Mouse (Mus musculus): ENCODE measurements around the gene Gpm6a. TPM values are rescaled to one million over a fixed set of nuclear protein-coding genes. Genes with fewer than 3 reads are reported as not detected.

The Gpm6a gene
- total RNA-seq (2012; rRNA removed) (not detected in 2 replicates), polyA plus RNA-seq (2012; ENCODE audit: insufficient read depth in 1 of 2, insufficient read length in 2 of 2, low read depth in 1 of 2, low replicate concordance in 2 of 2, missing spikeins in 1 of 2) (not detected)

DNA sequence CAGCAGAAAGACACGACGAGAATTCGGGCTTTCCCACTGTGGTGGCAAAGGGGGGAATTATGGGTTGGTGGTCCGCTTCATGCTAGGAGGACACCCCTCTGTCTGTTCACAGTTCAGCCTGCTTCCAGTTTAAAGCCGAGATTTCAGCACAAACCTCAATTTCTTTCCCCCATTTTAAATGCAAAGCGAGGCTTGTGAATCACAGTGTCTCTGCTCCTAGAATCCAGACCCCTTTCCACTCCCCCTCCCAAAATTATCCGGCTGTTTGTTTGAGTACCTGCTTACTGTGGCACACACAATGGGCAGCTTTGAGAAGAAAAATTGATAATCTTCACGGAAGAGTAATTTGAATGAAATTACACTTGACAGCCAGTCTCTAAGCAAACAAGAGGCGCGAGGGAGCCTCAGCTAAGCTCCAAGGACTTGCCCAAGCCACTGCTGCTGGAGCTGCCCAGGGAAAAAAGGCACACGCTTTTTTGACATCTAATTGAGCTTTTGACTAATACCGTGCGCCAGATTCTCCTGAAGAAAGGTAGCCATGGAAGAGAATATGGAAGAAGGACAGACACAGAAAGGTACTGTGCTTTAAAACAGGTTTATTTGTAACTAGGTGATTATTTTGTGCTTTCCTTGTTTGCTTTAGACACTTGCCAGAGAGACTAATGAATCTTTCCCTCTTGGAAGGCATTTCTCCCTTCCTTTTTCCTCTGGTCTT, at the start of gene Gpm6a:
Gpm6a (plus strand) TSS at position 103 of the 715 bp plus-strand sequence.
- Histone ChIP-seq H3K27ac (ENCODE audit: control insufficient read depth, low read depth, low read length) (no peak within 1 kb of the TSS), H3K27me3 (ENCODE audit: control insufficient read depth in 1 of 2, insufficient read depth in 2 of 2, low read length in 2 of 2) (no peaks in the 10 kb centered on the region), H3K79me2 (ENCODE audit: control insufficient read depth, insufficient read depth, low read length, poor library complexity) (no peaks in the 10 kb centered on the region), H3K9ac (ENCODE audit: control insufficient read depth, low read depth, low read length, poor library complexity, severe bottlenecking) (no peak within 1 kb of the TSS), H3K4me1 (ENCODE audit: control insufficient read depth in 1 of 2, insufficient read depth in 2 of 2, low read length in 2 of 2) (no peaks in the 10 kb centered on the region), H3K4me3 (ENCODE audit: control insufficient read depth in 1 of 2, insufficient read depth in 1 of 2, low read depth in 2 of 2, low read length in 2 of 2) (no peak within 1 kb of the TSS), H3K36me3 (ENCODE audit: control insufficient read depth in 1 of 2, insufficient read depth in 2 of 2, low read length in 2 of 2) (no peaks in the 10 kb centered on the region), H3K9me3 (replicated peaks; ENCODE audit: insufficient read depth, low read length) (no peaks in the 10 kb centered on the region)
- no peak for DNase-seq (ENCODE audit: low read depth, low spot score)
- TF ChIP-seq ZC3H11A (IDR thresholded peaks at IDR 0.05; ENCODE audit: low read depth, low read length) = no peak
- TF ChIP-seq ZKSCAN1 (IDR thresholded peaks at IDR 0.05; ENCODE audit: low read depth, low read length) = no peak
- no peak for TF ChIP-seq KAT2A (conservative IDR thresholded peaks at IDR 0.05; ENCODE audit: low read depth, low read length)
- no peak for TF ChIP-seq SMC3 (IDR thresholded peaks at IDR 0.05; ENCODE audit: low read depth, low read length)
- no peak for TF ChIP-seq TAL1 (IDR thresholded peaks at IDR 0.05; ENCODE audit: low read length)
- no peak for TF ChIP-seq TCF12 (IDR thresholded peaks at IDR 0.05; ENCODE audit: low read depth, low read length)
- TF ChIP-seq USF1 (IDR thresholded peaks at IDR 0.05; ENCODE audit: low read depth, low read length) = no peak
- no peak for TF ChIP-seq POLR2AphosphoS2 (IDR thresholded peaks at IDR 0.05; ENCODE audit: low read length)
- TF ChIP-seq NELFE (IDR thresholded peaks at IDR 0.05; ENCODE audit: low read depth, low read length) = no peak
- TF ChIP-seq CHD2 (IDR thresholded peaks at IDR 0.05; ENCODE audit: low read length) = no peak
- TF ChIP-seq CTCF (IDR thresholded peaks at IDR 0.05 in 2 of 3, conservative IDR thresholded peaks at IDR 0.05 in 1 of 3; ENCODE audit: control insufficient read depth in 1 of 3, insufficient read depth in 1 of 3, low read depth in 2 of 3, low read length in 3 of 3, poor library complexity in 1 of 3, severe bottlenecking in 1 of 3) = no peak
- TF ChIP-seq POLR2AphosphoS5 (IDR thresholded peaks at IDR 0.05; ENCODE audit: borderline replicate concordance, low read depth, low read length) = no peak
- no peak for TF ChIP-seq POLR2A (IDR thresholded peaks at IDR 0.05; ENCODE audit: control insufficient read depth in 1 of 2, insufficient read depth in 1 of 2, low read depth in 1 of 2, low read length in 2 of 2, poor library complexity in 1 of 2)
- TF ChIP-seq MYC (IDR thresholded peaks at IDR 0.05; ENCODE audit: low read depth, low read length) = no peak
- TF ChIP-seq ZNF384 (IDR thresholded peaks at IDR 0.05; ENCODE audit: low read depth, low read length) = no peak

DNA sequence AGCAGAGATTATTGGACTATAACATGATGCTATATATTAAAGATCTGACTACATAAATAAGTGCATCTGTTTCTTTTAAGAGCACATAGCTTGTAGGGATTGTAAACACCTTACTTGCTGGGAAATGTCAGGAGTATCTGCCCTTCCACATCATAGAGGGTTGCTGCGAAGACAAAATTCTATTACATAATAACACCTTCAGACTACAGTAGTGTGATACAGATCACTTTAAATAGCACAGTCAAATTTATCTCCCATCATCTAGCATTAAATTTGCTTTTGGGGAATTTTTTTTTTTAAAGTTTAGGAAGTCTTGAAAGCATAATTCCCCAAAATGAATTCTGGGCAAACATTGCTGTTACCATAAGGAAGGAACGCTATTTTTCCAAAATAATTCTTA, 41.8 kb upstream of the Gpm6a start:
- Histone ChIP-seq H3K4me3 (ENCODE audit: control insufficient read depth in 1 of 2, insufficient read depth in 1 of 2, low read depth in 2 of 2, low read length in 2 of 2) (no peak overlapping the region), H3K27ac (ENCODE audit: control insufficient read depth, low read depth, low read length) (no peak overlapping the region), H3K27me3 (ENCODE audit: control insufficient read depth in 1 of 2, insufficient read depth in 2 of 2, low read length in 2 of 2) (no peaks in the 10 kb centered on the region), H3K79me2 (ENCODE audit: control insufficient read depth, insufficient read depth, low read length, poor library complexity) (no peaks in the 10 kb centered on the region), H3K36me3 (ENCODE audit: control insufficient read depth in 1 of 2, insufficient read depth in 2 of 2, low read length in 2 of 2) (no peaks in the 10 kb centered on the region), H3K4me1 (ENCODE audit: control insufficient read depth in 1 of 2, insufficient read depth in 2 of 2, low read length in 2 of 2) (no peaks in the 10 kb centered on the region), H3K9me3 (replicated peaks; ENCODE audit: insufficient read depth, low read length) (no peaks in the 10 kb centered on the region), H3K9ac (ENCODE audit: control insufficient read depth, low read depth, low read length, poor library complexity, severe bottlenecking) (no peak overlapping the region)
- no peak for DNase-seq (ENCODE audit: low read depth, low spot score)
- TF ChIP-seq KAT2A (conservative IDR thresholded peaks at IDR 0.05; ENCODE audit: low read depth, low read length) (no peak), TBP (IDR thresholded peaks at IDR 0.05; ENCODE audit: low read depth, low read length) (no peak), E2F4 (IDR thresholded peaks at IDR 0.05; ENCODE audit: borderline replicate concordance, low read depth, low read length) (no peak), GABPA (IDR thresholded peaks at IDR 0.05; ENCODE audit: low read depth, low read length) (no peak), UBTF (IDR thresholded peaks at IDR 0.05; ENCODE audit: borderline replicate concordance, insufficient read depth, low read depth, low read length) (no peak), EP300 (IDR thresholded peaks at IDR 0.05; ENCODE audit: low read depth in 1 of 2, low read length in 2 of 2) (no peak), TCF12 (IDR thresholded peaks at IDR 0.05; ENCODE audit: low read depth, low read length) (no peak), CTCF (IDR thresholded peaks at IDR 0.05 in 2 of 3, conservative IDR thresholded peaks at IDR 0.05 in 1 of 3; ENCODE audit: control insufficient read depth in 1 of 3, insufficient read depth in 1 of 3, low read depth in 2 of 3, low read length in 3 of 3, poor library complexity in 1 of 3, severe bottlenecking in 1 of 3) (no peak), MYB (IDR thresholded peaks at IDR 0.05; ENCODE audit: low read depth, low read length) (no peak), ZKSCAN1 (IDR thresholded peaks at IDR 0.05; ENCODE audit: low read depth, low read length) (no peak), ELF1 (IDR thresholded peaks at IDR 0.05; ENCODE audit: low read depth, low read length) (no peak), NRF1 (IDR thresholded peaks at IDR 0.05; ENCODE audit: insufficient read depth, low read depth, low read length, poor library complexity, severe bottlenecking) (no peak), USF1 (IDR thresholded peaks at IDR 0.05; ENCODE audit: low read depth, low read length) (no peak), ETS1 (IDR thresholded peaks at IDR 0.05; ENCODE audit: low read depth, low read length) (no peak), NELFE (IDR thresholded peaks at IDR 0.05; ENCODE audit: low read depth, low read length) (no peak)

Measured in MEL (cell line).